Mouse (Mus musculus) kidney, adult 18-20 months (tissue): Measurements from ENCODE around the gene 4930550C14Rik.
A peak's percentile ranks its signal among the peaks of the same experiment; 100 is the strongest.

Source experiments
- DNase-seq: peaks from one replicate; pipeline ENCODE4 v3.0.0; 2021

Gene 4930550C14Rik

DNA sequence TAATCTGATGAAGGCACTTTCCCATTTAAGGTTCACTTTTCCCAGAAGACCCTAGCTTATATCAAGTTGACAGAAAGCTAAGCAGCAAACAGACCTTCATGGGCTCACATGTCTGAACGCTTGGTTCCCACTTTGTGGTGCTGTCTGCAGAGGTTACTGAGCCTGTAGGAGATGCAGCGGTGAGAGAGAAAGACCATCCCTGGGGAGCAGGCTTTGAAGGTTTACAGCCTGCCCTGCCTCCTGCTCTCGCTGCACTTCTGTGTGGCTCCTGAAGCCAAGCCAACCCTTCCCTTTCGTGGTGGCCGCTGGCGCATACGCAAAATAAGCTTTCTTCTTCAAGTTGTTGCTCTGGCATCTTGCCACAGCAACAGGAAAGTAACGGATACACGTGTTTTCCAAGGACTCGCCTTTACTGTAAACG is at the start of gene 4930550C14Rik:
TSS of gene 4930550C14Rik (plus strand) at position 35 of the 421 bp plus-strand sequence.
- DNase-seq, result peak; percentile 69

DNA sequence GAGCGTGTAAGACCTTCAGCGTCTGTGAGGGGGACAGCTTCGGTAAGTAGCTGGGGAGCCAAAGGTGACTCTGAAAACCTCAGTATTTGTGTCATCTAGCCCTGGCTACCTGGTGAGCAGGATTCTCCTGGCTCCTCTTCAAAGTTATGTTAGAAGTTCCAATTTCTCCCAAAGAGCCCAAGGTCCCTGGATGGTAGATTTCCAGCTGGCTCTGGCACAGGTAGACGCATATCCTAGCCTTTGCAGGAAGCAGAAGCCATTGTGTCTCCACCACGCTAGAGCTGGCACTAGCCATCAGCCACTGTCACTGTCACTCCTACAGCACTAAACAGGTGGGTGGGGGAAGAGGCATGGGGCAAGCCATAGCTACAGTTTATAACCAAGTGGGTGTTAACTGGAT is 49.0 kb upstream of the 4930550C14Rik start:
- no peak for DNase-seq

DNA sequence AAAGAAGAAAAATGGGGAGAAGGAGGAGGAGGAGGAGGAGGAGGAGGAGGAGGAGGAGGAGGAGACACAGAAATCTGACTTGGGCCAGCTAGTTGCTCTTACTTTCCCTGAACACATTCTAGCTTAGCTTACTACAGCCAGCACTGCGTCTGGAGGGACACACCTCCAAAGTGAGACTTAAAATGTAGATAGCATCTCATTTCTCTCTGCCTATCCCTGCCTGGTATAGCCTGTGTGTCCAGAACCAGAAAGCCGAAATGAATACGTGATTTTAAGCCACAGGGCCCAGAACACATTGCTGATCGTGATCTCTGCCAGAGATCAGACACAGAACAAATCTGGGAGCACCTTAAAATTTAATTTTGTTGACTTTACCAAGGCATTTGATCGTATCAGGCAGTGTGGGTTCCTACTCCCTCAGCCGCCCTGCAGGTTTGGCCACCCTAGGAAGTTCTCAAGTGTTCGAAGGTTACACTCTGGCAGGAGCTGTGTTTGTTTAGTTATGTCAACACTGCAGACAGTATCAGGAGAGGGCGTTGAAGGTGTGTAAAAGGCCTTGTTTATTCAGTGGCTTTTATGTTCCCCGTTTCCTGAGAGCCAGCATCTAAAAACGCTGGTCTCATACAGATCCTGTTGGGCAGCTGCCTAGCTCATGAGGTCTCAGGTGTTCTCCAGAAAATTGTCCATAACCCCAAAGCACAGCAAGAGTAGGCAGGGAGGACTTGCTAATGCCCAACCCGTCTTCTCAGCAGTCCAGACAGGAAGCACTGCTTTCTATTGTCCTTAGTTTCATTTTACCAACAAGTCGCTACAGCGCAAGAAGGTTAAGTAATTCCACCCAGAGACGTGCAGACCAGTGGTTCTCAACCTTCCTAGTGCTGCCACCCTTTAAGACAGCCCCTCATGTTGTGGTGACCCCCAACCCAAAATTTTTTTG is 45.6 kb upstream of the 4930550C14Rik start:
- DNase-seq, result peak; percentile 31

DNA sequence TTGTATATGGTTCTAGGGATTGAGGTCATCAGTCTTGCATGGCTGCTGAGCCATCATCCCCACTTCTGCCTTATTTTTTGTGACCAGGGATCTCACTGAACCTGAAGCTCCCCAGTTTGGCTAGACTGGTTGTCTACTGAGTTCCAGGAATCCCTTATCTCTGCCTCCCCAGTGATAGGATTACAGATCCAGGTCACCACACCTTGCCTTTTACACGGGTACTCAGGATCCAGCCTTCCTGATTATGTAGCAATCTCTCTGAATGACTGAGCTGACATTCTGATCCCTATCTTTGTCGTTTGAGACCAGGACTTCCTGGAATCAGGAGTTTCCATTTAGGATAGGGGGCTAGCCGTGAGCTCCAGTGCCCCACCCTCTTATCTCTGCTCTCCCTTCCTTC is 30.8 kb upstream of the 4930550C14Rik start:
- no peak for DNase-seq

DNA sequence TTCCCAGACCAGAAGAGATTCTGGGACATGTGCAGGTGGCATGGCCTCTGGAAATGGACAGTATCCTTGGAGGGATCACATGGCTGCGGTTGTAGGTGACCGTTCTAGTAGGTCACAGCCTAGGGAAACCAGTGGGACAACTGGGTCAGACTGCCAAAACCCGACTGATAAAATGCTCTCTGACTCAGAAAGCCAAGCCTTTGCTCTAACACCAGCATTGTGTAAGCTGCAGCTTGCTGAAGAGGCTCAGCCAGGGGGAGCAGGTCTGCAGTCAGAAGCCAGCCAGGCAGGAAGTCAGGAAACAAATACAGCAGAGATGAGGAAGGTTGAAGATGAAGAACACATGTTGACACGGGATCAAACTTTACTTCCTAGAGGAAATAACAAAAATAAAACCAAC is 26.2 kb upstream of the 4930550C14Rik start:
- DNase-seq, result no peak

DNA sequence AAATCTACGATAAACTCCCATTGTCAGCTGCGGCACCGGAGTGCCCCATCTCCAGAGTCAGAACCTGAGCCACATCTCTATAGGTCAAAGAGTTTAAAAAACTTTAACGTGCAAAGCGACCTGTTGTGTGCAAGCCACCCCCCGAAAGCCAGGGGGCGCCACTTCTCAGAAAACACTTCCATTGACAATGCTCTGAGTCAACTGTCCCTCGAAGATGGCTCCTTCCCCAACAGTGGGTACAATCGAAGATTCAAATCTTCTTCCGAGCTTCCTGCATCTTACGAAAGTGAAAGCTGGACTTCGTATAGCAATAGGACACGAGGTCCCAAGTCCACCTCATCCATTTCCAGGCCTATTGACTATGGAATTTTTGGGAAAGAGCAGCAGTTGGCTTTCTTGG is 25.3 kb upstream of the 4930550C14Rik start:
- DNase-seq, result peak; percentile 27

DNA sequence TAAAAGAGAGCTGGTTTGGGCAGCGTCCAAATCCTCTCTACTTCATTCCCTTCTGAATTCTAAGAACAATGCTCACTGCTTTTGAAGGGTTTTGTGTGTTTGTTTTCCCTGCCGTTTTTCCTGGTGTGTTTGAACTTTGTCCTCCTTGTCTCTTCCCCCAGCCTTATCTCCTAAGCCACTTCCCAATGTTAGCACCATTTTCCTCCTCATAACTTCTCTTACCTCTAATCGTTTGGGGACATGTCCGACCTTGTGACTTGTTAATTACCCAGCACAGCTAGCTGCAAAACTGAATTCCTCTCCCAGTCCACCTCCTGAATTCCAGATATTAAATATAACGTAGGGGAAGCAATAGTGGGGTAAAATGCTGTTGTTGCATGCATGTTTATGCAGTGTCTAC is 24.5 kb upstream of the 4930550C14Rik start:
- no peak for DNase-seq

DNA sequence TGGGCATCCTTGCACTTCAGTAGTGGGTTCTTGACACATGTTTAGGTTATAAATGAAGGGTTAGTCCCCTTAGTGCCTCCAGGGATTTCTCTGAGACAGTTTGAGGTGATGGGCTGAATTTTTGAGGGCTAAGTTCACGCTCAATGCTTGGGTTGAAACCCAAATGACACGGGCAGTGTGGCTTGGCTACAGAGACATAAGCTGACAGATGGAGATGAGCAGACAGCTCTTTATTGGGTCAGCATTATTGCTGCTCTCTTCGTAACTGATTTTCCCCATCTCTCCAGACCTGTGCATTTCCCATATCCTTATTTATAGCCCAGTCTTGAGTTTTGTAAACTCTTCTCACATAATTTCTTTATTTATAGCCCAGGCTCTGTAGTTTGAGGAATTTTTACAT is 24.0 kb upstream of the 4930550C14Rik start:
- DNase-seq, result no peak

DNA sequence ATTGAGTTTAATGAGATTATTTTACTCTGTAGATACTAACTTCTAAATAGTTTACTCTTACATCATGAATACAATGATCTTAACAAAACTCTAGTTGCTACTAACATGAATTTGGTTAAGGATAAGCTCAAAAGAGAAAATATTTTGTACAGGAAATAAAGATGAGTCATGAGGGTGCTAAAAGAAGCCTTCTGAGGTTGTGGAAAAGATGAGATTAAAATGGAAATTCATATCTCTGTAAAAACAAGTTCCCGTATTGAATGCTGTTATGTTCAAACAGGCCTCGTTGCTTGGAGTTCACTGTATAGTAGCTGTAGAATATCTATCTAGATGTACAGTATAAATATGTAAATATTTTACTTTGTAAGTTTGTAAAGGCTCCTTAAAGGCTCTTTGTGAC is 21.5 kb upstream of the 4930550C14Rik start:
- DNase-seq, result no peak

DNA sequence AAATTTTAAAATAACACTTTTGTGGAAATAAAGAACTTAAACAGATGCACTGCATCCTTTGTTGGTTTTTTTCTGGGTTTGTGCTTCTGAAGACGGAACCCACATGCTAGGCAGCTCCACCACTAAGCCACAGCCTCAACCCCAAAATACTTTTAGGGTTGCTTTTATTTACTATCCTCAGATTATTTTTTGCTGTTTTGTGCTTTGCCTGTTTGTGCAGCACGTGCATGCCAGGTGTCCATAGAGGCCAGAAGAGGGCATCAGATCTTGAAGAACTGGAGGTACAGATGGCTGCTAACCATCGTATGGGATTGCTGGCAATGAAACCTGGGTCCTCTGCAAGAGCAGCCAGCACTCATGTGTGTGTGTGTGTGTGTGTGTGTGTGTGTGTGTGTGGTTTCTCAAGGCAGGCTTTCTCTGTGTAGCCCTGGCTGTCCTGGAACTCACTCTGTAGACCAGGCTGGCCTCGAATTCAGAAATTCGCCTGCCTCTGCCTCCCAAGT is 21.0 kb upstream of the 4930550C14Rik start:
- no peak for DNase-seq

DNA sequence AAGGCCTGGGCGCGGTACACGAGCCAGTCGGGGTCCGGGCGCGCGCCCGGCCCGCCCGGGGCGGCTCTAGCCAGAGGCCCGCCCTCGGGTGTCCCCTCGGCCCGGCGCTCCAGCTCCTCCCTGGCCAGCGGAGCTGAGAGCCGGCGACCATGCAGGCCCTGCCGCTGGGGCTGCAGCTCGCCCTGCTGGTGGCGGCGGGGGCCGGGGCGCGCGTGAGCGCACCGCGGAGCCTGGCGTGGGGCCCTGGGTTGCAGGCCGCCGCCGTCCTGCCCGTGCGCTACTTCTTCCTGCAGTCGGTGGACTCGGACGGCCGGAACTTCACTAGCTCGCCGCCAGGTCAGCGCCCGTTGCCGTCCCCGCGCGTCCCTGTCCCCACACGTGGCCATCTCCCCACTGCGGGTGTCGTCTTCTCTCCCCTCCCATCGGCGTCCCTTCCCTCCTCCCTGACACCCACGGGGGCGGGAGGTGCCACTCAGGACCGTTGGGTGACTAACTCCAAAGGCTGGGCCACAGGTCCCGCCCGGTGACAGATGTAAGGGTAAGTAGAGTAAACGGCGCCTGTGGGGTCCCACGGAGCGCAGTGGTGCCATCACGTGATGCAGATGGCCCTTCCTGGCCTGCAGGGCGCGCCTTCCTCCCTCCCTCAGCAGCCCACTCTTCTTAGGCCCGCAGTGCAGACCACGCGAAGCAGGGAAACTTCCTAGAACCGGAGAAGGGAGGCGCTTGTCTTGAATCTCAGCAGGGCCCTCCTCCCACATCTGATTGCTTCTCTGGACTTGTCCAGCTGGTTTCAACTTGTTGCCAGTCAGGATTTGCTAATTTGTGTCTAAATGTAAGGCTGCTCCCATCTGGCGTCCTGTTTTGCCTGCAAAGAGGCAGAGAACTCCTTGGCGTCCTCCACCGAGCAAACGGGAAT is 17.9 kb upstream of the 4930550C14Rik start, which contains the start of gene Kdelc2:
TSS of gene Kdelc2 (plus strand) at position 75 of the 916 bp plus-strand sequence.
- DNase-seq, result peak; percentile 84

DNA sequence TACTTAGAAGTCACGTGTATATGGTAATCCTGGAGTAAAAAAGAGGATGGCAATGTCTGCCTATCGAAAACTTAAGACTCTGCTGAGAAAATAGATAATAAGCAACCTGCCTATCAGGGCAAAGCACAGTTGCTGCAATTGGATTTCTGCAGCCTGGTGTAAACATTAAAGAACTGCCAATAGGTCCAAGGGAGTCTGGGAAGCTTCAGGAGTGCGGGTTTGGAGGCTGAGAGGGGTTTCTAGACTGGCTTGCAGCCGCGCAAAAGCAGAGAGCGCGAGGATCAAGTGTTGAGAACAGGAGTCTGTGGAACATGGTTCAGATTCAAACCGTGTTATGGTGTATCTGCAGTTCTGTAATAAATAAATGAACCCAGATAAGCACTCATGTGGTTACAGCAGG is 17.3 kb upstream of the 4930550C14Rik start:
- no peak for DNase-seq

DNA sequence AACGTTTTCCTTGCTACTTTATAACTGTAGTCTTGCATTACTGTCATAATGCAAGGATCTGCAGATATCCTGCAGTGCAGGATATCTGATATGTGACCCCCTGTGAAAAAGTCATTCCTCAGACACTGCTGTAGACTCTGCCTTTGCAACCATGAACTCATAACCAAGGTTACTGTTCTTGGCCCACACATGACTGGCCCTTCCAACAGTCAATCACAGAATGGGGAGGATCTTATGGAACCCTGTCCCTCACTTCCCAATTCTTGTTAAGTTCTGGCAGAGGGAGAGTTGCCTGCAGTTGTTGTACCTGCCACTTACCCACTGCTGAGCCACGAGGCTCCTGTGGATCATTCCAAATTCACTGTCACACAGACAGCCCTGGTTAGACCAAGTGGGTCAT is 14.7 kb upstream of the 4930550C14Rik start:
- DNase-seq, result no peak

DNA sequence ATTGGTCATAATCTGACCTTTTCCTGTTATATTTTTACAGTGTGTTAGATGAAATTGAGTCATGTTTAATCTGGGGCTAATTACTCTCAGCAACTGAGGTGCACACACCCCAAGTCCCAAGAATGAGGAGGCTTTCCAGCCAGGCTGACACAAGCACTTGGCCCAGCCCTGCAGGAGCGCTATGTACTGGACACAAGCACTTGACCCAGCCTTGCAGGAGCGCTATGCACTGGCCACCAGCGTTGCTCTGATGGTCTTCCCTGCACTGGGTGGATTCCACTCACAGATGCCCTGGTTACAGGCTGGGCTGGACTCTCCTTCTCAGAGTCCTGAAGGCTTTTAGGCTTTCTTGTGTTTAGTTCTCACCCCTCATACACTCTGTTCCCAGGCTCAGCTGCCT is 13.0 kb upstream of the 4930550C14Rik start:
- no peak for DNase-seq

DNA sequence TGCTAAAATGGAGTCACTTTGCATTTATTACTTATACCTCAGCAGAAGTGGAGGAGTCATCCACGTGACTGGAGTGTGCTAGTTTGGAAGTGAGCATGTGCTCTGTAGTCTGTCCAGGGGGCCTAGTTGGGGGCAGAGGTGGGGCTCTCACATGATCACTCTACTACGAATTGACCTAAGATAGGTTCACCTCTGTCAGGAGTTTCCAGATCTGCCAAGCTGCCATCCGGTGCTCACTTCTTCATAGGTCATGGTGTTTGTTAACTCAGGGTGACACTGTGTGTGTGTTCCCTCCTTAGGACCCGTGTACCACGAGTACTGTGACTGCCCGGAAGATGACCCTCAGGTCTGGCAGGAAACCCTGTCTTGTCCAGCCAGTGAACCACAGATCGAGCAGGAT is 12.0 kb upstream of the 4930550C14Rik start:
- no peak for DNase-seq

DNA sequence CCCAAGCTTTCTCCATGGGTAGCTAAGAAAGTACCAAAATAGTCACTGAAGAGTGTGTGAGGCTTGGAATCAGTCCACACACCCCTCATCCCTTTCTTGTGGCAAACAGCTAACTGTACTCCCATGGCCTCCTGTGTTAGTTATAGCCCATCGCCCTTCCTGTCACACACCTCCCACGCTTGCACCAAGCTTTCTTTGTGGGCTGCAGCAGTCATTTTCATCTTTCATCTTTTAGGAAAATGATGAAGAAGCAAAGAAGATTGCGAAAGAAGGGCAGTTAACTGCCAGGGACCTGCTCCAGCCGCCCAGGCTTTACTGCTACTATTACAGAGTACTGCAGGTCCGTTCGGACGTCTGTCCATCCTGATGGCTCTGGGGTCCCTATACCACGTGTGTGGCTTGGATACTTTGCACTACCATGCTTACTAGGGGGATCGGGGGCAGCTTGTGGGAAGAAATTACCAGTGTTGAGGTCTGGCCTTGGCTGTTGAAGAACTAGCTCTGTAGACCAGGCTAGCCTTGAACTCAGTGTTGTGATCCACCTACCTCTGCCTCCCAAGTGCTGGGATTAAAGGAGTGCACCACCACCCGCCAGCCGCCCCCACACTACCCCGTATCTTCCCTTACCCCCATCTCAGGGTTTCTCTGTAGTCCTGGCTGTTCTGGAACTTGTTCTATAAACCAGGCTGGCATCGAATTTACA is 4.3 kb upstream of the 4930550C14Rik start:
- no peak for DNase-seq

DNA sequence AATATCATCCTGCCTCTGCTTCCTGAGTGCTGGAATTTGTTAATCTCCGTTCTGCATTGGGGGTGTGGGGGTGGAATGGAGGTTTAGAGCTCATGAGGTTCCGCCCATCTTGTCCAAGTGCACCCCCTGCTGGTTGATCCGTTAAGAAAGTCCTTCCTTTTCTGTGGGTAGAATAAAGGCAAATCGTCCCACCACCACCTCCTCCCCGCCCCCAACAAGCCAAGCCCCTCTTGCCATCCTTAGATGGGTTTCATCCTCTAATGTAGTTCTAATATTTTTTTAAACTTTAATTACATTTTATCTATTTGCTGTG is 3.8 kb upstream of the 4930550C14Rik start:
- peak; percentile 67 for DNase-seq

DNA sequence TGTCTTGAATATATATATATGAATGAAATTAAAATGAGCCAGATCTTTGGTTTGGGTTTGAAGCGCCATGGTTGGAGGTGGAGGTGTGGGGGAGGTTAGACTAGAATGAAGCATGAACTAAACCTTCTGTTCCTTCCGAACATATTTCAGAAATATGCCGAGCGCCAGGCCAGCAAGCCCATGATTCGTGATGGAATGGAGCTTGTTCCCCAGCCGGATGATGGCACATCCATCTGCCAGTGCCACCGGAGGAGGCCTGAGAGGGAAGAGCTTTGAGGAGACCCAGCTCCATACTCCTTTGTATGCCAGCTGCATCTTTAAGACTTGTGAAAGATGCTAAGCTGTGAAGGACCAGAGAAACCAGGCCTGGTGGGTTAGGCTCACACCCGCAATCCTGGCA is 2.6 kb upstream of the 4930550C14Rik start:
- DNase-seq, result no peak

DNA sequence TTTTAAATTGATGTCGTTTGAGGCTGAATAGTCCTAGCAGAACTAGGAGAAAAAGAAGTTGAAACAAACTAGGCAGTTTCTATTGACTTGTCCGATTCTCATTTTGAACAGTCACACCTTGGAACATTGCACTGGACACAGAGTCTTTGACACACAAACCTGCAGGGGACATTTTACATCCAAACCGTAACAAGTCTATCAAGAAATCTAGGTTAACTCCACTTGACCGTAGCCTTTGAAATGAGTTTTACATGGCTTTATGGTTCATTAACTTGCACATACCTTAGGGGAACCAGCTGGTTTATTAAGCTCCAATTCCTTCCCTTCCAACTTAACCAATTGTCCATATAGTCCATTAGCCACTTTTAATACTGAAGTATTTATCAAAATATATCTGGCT is 1.4 kb upstream of the 4930550C14Rik start:
- DNase-seq, result no peak

DNA sequence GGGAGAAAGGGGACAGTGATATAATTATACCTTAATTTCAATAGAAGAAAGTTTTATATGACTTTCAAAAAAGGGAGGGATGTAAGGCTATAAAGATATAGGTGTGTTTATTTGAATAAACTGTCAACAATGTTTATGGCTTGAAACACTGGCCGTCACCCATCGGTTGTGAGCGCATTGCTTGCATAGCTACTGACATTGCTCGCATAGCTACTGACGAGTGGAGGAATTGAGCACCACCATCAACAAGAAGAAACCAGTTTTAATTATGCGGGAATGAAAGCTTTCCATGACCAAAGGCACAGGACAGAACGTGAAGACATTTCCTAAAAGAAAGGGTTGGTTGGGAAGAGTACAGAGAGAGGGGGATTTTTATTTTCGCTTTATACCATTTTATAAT is 979 bp upstream of the 4930550C14Rik start:
- DNase-seq, result no peak

DNA sequence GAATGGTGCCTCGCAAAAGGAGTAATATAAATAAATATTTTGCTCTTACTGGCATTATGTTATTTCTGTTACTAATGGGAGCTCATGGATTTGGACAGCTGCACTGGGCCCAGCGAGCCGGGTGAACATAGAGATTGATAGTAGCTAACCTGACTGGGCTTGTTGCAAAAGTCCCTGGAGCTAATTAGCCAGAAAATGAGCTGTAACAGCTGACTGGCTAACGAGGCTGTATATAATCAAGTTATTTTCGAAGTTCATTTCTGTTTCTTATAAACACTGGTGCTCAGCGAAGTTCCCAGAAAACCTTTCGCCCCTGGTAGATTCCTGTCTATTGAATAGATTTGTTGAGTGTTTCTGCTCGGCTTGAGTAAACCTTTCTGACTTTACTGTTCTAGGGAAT is 866 bp downstream of the 4930550C14Rik start:
- no peak for DNase-seq

DNA sequence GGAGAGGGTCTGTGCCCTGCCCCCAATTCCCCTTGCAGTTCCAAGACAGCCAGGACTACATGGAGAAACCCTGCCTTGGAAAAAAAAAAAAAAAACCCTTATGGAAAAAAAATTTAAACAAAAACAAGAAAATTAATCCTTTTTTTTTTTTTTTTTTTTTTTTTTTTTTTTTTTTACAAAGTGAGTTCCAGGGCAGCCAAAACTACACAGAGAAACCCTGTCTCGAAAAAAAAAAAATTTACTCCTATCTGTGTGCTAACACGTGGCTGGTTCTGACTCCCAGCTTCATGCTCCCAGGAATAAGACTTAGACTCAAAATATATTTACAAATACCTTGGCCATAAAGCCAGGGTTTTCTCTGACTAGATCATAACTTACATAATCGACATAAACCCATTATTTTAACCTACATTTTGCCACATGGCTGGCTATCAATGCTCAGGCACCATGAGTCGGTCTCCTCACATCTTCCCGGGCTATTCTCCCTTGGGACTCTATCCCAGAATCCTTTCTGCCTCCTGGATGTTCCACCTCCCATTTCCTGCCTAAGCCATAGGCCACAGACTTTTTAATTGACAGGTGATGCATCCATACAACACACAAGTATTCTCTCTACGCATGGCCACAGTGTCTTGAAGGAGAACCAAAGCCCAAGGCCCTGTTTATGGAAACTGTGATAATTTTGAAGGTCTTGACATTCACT is 2.1 kb downstream of the 4930550C14Rik start:
- DNase-seq, result no peak
